Mouse (Mus musculus) thymus, adult 18-20 months (tissue): ENCODE data around the gene Trex1.

Experiments
- DNase-seq, 2 experiments: peaks; one replicate each; pipeline ENCODE4 v3.0.0; 2022; ENCODE audit warnings: mixed read lengths in 2 of 2

Trex1 gene

DNA sequence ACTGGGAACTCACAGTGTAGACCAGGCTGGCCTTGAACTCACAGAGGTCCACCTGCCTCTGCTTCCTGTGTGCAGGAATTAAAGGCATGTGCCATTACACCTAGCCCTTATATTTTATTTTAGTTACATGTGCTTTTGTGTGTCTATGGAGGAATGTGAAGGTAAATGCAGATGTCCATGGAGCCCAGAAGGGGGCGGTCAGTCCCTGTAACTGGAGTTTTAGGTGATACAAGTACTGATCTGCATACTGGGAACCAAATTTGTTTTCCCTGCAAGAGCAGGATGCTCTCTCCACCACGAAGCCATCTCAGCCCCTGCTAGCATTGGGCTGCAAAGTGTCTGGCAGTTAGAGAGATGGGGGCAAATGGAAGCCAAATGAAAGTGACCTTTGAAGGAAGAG is 25.4 kb upstream of the Trex1 start:
- no peak for DNase-seq

DNA sequence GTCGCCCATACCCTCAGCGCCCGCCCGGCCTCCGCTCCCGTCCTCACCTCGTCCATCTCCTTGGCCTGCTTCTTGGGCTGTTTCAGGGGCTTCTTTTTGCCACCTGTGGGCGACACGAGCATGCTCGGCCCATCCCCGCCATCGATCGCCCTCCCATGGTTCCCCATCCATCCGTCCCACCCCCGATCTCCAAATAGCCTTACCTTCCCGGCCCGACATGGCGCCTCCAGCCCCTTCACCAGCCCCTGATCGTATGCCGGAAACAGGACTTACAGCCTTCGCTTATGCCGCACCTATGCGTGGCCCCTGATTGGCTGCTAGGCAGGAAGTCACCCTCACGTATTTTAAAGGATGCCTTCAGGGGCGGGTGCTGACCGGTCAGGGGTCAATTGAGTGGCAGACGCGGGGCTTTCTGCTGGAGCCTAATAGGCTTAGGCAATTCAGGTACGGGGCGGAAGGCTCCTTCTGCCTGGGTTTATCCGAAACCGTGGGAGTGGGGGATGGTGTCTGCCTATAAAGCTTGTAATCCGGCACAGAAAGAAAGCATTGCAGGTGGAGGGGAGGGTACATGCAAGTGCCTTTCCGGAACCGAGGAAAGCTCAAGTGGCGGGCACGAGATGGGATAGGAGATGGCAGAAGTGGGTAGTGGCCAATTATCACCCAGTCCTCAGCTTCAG is 22.7 kb upstream of the Trex1 start, which contains the start of the genes Ccdc51 and Tma7:
Ccdc51 (plus strand) TSS at position 370 of the 677 bp plus-strand sequence.
Tma7 (minus strand) TSS at position 464 of the 677 bp plus-strand sequence.
- peak; percentile 77 to 85 for DNase-seq

DNA sequence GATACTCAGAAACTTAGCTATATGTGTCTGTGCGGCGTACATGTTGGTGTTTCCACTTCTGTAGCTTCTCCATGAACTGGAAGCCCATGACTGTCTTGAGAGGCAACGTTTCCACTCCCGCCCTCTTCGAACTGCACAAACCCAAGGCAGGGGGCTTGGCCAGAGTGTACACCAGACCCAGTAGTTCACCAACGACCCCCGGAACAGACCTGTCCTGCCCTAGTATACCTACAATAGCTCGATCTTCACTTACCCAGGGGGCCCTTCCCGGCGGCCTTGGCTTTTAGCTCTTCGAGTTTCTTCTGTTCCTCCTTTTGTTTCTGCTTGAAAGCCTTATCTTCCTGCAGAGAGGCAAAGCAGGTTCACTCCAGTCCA is 22.2 kb upstream of the Trex1 start:
- no peak for DNase-seq

DNA sequence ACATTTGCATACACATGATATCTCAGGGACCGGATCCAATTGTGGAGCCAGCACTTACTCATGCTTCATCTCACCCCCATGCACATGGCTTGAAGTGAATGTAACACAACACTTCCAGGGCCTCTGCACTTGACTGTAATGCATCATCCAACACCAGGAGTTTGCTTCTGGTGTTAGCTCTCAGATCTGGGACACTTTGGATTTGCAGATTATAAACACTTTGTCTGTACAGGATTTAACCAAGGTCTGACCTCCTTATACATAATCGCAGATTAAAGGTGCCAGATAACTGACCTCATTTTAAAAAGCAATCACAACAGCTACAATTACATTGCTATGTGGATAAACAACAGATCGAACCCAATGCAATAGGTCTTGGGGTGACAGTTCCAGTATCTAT is 21.0 kb upstream of the Trex1 start:
- DNase-seq: no peak

DNA sequence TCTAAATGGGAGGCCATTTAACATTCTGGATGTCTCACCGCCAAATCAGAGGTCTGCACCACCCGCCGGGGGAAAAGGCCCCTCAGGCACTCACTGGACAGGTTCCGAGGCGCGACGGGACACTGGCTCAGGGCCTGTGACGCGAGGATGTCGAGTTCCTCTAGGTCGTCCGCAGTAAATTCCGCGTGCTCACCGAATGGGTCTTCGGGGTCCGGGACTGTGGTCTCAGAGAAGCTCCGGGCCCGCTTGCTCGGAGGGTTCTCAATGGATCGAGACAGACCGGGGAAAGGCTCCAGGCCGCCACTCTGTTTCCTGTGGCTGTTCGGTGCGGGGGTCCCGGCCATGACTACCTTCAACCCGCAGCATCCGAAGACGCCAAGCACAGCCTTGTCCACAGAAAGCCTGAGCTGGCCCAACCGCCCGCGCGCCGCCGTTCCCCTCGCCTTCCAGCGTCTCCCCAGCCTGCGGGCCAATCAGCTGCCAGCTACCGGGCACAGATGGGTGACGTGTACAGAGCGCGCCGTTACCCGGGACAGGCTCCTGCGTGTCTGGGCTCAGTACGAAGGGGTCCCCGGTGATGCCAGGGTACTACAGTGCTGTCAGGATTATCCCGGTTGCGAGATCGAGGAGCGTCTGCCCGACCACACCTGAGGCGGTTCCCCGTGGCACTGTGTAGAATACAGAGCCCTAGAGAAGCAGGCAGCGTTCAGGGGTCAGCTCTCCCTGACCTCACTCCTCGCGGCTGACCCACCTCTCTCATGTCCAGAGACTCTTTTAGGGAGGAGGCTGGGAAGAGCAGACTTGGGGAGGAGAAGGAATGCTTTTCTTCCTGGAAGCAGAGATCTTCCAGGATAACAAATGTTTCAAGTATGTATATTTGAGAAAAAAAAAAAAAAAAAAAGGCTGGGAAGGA is 14.4 kb upstream of the Trex1 start, which contains the start of gene Atrip:
Atrip (minus strand) TSS at position 464 of the 913 bp plus-strand sequence.
- DNase-seq: peak; percentile 83 to 85

GRCm38 (mm10) chr9:109068095-109068735 is 8.7 kb upstream of the Trex1 start:
- no peak for DNase-seq

- DNase-seq: no peak
These were observed 1.4 kb upstream of the Trex1 start for GRCm38 (mm10) chr9:109060898-109061295.

GRCm38 (mm10) chr9:109060184-109060897 is 807 bp upstream of the Trex1 start:
- no peak for DNase-seq

GRCm38 (mm10) chr9:109058006-109058765 is 1.3 kb downstream of the Trex1 start:
- no peak for DNase-seq

DNA sequence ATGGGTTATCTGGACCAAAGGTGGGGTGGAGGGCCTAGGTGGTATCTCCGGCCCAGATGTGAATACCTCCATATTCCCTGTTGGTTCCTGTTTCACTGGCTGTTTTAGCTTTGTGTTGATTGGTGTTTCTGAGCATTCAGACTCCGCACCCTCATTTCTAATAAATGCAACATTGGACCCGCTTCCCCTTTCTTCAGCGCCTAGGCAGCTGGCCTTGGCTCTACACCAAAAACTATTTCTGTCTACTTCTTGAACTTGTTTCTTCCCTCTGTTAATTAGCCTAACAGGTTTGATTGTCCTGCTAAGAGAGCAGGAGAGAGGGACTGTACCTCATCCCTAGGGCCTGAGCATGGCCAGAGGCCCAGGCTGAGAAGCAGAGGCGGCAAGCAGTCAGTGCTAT is 2.0 kb downstream of the Trex1 start:
- no peak for DNase-seq

DNA sequence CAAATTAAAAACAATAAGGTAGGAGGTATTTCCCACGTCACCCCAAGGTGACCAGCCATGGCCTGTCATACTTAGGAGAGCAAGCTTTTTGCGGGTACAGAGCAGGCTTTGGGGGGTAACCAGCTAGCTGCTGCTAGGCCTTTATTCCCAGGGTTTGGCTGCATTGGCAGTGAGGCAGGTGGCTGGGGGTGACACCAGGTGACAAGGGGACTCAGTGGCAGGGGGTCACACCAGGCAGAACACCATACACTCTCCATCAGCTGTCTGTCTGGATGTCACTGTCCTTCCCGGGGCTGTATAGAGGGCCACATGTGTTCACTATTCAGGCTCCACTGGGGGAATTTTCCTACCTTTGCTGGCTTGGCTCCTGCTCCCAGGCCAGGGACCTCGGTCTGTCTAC is 2.6 kb downstream of the Trex1 start:
- no peak for DNase-seq

- no peak for DNase-seq
These were observed 3.3 kb downstream of the Trex1 start for GRCm38 (mm10) chr9:109056081-109056690.

DNA sequence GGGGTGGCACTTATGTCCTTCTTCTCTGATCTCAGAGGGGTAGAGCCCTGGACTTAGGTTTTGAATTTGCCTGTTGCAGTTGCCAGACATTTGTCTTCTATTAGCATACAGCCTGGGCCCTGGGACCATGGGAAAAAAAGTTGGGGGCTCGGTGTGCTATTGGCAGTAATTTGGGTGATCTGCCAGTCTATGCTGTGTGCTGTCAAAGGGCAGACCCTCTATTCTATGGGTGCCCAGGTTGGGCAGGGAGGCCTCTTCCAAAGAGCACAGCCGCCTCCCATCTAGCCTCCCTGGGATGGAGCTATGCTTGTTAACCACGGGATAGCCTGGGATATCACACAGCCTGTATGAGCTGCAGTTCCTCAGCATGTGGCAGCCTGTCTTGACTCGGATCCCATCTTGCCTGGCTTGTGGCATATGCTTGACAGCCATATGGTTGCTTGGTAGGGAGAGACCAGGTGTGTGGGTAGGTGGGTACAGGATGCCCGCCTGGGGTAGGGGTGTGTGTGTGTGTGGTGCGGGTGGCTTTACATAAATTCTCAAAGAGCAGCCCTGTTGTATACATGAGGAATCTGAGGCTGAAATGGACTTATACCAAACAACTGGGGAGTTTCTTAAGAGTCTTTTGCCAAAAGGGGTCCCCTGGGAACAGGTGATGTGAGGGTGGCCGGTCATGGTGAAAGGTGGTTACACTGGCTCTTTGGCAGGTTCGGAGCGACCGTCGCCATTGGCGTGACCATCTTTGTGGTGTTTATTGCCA is 4.1 kb downstream of the Trex1 start:
- no peak for DNase-seq

- DNase-seq: peak; percentile 46 to 69
These were observed 4.8 kb downstream of the Trex1 start for GRCm38 (mm10) chr9:109054712-109055111.

- DNase-seq: no peak
These were observed 5.7 kb downstream of the Trex1 start for GRCm38 (mm10) chr9:109053851-109054250.

DNA sequence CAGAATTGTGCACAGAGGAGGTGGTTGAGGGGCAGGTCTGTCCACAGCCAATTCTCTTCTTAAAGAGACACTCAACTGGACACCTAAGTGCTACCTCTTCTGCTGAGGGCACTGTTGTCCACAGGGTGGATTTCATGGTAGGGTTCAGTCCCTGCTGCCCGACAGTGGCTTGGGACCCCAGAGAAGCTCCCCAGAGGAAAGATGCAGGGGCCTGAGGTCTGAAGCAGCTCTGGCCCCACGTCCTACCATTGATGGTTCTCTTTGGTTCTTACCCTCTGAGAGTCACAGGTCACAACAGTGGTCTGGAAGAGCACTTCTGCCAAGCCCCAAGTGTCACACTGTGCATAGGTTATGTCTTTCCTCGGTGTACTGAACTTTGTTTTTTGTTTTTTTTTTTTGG is 6.2 kb downstream of the Trex1 start:
- no peak for DNase-seq

DNA sequence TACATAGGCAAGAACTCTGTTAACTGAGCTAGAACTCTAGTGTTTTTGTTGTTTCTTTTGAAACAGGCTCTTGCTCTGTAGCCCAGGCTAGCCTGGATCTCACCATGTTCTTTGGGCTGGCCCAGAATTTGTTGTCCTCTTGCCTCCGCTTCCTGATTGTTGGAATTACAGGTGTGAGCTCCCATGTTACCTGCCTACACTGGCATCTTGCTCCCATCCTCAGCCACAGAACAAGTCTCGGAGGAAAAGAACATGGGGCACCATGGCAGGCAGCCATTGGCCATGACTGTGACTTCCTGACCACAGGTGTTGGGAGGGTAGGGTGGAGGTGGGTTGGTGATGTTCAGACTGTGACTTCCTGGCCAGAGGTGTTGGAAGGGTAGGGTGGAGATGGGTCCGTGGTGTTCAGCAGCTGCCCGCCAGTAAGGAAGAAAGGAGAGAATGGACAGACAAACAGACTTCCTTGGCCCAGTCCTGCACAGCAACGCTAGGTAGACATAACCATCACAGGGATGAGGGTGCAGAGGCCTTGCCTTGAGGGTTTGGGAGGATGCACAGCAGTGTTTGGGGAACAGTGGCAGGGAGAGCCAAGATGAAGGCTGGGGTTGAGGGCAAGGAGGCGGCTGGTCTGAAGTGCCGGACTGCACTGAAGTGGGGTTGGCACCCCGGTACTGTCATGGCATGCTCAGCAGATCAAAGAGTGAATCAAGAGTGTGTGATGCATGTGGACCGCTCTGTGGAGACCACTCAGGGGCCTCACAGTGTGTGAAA is 6.9 kb downstream of the Trex1 start:
- peak in 1 of 2 experiments; percentile 50 for DNase-seq

DNA sequence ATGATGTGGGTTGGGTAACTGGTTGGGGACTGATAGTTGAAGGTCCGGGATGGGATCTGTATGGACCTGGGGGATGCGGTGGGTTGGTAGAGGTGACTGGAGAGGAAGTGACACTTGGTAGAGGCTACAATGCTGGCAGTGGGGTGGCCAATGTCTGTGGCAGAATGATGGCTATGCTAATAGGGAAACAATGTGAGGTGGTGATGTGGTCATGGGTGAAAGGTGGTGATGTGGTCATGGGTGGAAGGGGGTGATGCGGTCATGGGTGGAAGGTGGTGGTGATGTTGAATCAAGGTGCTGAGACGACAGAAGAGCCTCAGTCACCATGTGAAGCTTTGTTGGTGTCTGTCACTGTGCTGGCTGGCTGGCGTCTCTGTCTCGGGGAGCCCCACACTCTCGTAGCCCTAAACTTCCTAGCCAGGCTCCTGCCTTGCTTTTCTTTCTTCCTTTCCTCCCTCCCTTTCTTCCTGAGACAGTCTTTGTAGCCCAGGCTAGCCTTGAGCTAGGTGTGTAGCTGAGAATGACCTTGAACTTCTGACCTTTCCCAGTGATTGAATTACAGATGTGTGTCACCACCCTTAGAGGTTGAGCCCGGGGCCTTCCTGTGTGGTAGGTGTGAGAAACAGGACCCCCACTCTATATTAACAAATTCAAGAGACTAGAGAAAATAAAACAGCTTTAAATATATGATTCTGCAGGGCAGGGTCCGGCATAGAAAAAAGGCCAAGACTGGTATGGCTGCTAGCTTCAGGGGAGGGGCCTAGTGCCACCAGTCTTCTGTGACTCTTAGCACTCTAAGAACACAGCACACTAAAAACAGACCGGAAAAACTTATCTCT is 7.7 kb downstream of the Trex1 start:
- peak in 1 of 2 experiments; percentile 30 for DNase-seq

GRCm38 (mm10) chr9:109051011-109051501 is 8.5 kb downstream of the Trex1 start:
- peak in 1 of 2 experiments; percentile 44 for DNase-seq
